Mouse (Mus musculus) hindbrain, postnatal 0 days (tissue): Measurements from ENCODE around the gene Desi1. TPM values are rescaled to one million over a fixed set of nuclear protein-coding genes. Genes with fewer than 3 reads are reported as not detected.

ENCODE experiments used
- ATAC-seq: fragments of 200-750 bp; cut with Nextera tagmentation; 2 replicates; pipeline ENCODE4 v1.8.0; 2017; ENCODE audit warnings: mild to moderate bottlenecking, moderate TSS enrichment, moderate library complexity
- DNase-seq: peaks from one replicate; pipeline ENCODE4 v3.0.0-alpha.2; 2015; ENCODE audit warnings: low spot score
- H3K27ac ChIP-seq: fragments of 300-500 bp; sonication (generic); 2 replicates; pipeline ENCODE4 v1.5.1; 2014; ENCODE audit warnings: mild to moderate bottlenecking
- H3K27me3 ChIP-seq: fragments of 300-500 bp; sonication (generic); 2 replicates; pipeline ENCODE4 v1.6.1; 2014; ENCODE audit warnings: low read length, mixed read lengths; ENCODE audit not compliant: insufficient read depth
- H3K36me3 ChIP-seq: fragments of 300-500 bp; sonication (generic); 2 replicates; pipeline ENCODE4 v1.6.1; 2014; ENCODE audit warnings: low read length, mixed read lengths; ENCODE audit not compliant: insufficient read depth
- H3K4me1 ChIP-seq: fragments of 300-500 bp; sonication (generic); 2 replicates; pipeline ENCODE4 v1.6.1; 2014; ENCODE audit warnings: antibody characterized with exemption, low read length, mixed read lengths; ENCODE audit not compliant: insufficient read depth
- H3K4me2 ChIP-seq: fragments of 300-500 bp; sonication (generic); 2 replicates; pipeline ENCODE4 v1.6.1; 2014; ENCODE audit warnings: low read depth, mild to moderate bottlenecking, low read length, moderate library complexity, mixed read lengths
- H3K4me3 ChIP-seq: fragments of 300-500 bp; sonication (generic); 2 replicates; pipeline ENCODE4 v1.5.1; 2014; ENCODE audit warnings: low read length
- H3K9ac ChIP-seq: fragments of 300-500 bp; sonication (generic); replicated peaks from 2 replicates; pipeline ENCODE4 v1.6.1; 2014; ENCODE audit warnings: mild to moderate bottlenecking, low read length, moderate library complexity, mixed read lengths
- H3K9me3 ChIP-seq: fragments of 300-500 bp; sonication (generic); 2 replicates; pipeline ENCODE4 v1.6.1; 2016; ENCODE audit warnings: low read length, mixed read lengths
- CTCF ChIP-seq: IDR thresholded peaks from 2 replicates; pipeline ENCODE4 v1.5.1; 2016; ENCODE audit warnings: antibody characterized with exemption, control low read depth, low read depth
- WGBS: fragments of 180-500 bp; shearing (Covaris S2); extraction: QIAGEN DNeasy Blood & Tissue Kit; methylation state at CpG from one replicate; pipeline ENCODE4 v1.1.7; 2014; 5-methylcytosine and 5-hydroxymethylcytosine counted together
- polyA plus RNA-seq: library from polyadenylated mRNA; unstranded; fragments of >200 nt; fragmentation: Nextera tagmentation; extraction: Ambion mirVana; gene quantifications from 2 replicates; pipeline ENCODE4 v1.2.1, GENCODE M21; 2015
- total RNA-seq: library from RNA; depleted of rRNA; stranded (reverse); fragments of >200 nt; gene quantifications from 2 replicates; pipeline ENCODE4 v1.2.3, GENCODE M21; 2014

Desi1 gene
- total and polyA plus RNA-seq, 2 experiments from 2014 or later: 29.9 to 45.3 TPM

GRCm38 (mm10) chr15:82040650-82041049 lies 7.0 kb upstream of the Desi1 start:
- no peak overlapping the region for H3K4me3 ChIP-seq
- no peaks in the 10 kb centered on the region for H3K27me3 ChIP-seq
- 93% methylated on average over 1 of the region's 1 CpGs for WGBS
- H3K36me3 ChIP-seq: peaks cover 45% of the 10 kb centered on the region
- TF ChIP-seq CTCF: peak; percentile 88
- peak; percentile 77 for ATAC-seq
- no peaks in the 10 kb centered on the region for H3K9me3 ChIP-seq
- H3K4me2 ChIP-seq: no peak overlapping the region
- H3K4me1 ChIP-seq: no peaks in the 10 kb centered on the region
- DNase-seq: peak; percentile 71
- no peak overlapping the region for H3K27ac ChIP-seq
- H3K9ac ChIP-seq: no peak overlapping the region

- H3K4me2 ChIP-seq: no peak overlapping the region
- H3K9me3 ChIP-seq: no peaks in the 10 kb centered on the region
- H3K4me1 ChIP-seq: no peaks in the 10 kb centered on the region
- no peak overlapping the region for H3K9ac ChIP-seq
- H3K4me3 ChIP-seq: no peak overlapping the region
- WGBS: 81% methylated on average over 12 of the region's 12 CpGs
- ATAC-seq (no peak), DNase-seq (peak; percentile 64)
- peaks cover 39% of the 10 kb centered on the region for H3K36me3 ChIP-seq
- TF ChIP-seq CTCF: peak; percentile 51
- no peaks in the 10 kb centered on the region for H3K27me3 ChIP-seq
- H3K27ac ChIP-seq: 0 out of 2 replicates have a peak overlapping the region, but pooled peaks have one; percentile 8
These were observed 2.4 kb upstream of the Desi1 start for GRCm38 (mm10) chr15:82035904-82036689.

- H3K27ac ChIP-seq: no peak overlapping the region
- no peaks in the 10 kb centered on the region for H3K27me3 ChIP-seq
- no peak for ATAC-seq
- H3K4me3 ChIP-seq: no peak overlapping the region
- no peaks in the 10 kb centered on the region for H3K4me1 ChIP-seq
- H3K4me2 ChIP-seq: no peak overlapping the region
- no peak overlapping the region for H3K9ac ChIP-seq
- WGBS: 86% methylated on average over 7 of the region's 7 CpGs
- TF ChIP-seq CTCF: no peak
- peaks cover 48% of the 10 kb centered on the region for H3K36me3 ChIP-seq
- H3K9me3 ChIP-seq: no peaks in the 10 kb centered on the region
- no peak for DNase-seq
These were observed 1.3 kb downstream of the Desi1 start for GRCm38 (mm10) chr15:82032386-82032785.

- Histone ChIP-seq H3K4me1 (no peaks in the 10 kb centered on the region), H3K27me3 (no peaks in the 10 kb centered on the region), H3K36me3 (peaks cover 65% of the 10 kb centered on the region), H3K9ac (no peak overlapping the region), H3K4me3 (no peak overlapping the region), H3K4me2 (no peak overlapping the region), H3K27ac (no peak overlapping the region), H3K9me3 (no peaks in the 10 kb centered on the region)
- WGBS: 91% methylated on average over 7 of the region's 7 CpGs
- TF ChIP-seq CTCF: no peak
- DNase-seq (no peak), ATAC-seq (no peak)
These were observed 5.9 kb downstream of the Desi1 start for GRCm38 (mm10) chr15:82027726-82028125.

GRCm38 (mm10) chr15:82027276-82027675 lies 6.4 kb downstream of the Desi1 start:
- H3K4me1 ChIP-seq: no peaks in the 10 kb centered on the region
- H3K36me3 ChIP-seq: peaks cover 68% of the 10 kb centered on the region
- no peak for TF ChIP-seq CTCF
- no peak for ATAC-seq
- no peak overlapping the region for H3K9ac ChIP-seq
- H3K9me3 ChIP-seq: no peaks in the 10 kb centered on the region
- 92% methylated on average over 7 of the region's 7 CpGs for WGBS
- no peak overlapping the region for H3K4me3 ChIP-seq
- H3K27ac ChIP-seq: no peak overlapping the region
- DNase-seq: no peak
- H3K4me2 ChIP-seq: no peak overlapping the region
- no peaks in the 10 kb centered on the region for H3K27me3 ChIP-seq

GRCm38 (mm10) chr15:82023965-82024635 lies 9.6 kb downstream of the Desi1 start:
- Histone ChIP-seq H3K36me3 (peaks cover 49% of the 10 kb centered on the region), H3K27me3 (no peaks in the 10 kb centered on the region), H3K4me1 (no peaks in the 10 kb centered on the region), H3K9ac (no peak overlapping the region), H3K4me2 (no peak overlapping the region), H3K27ac (no peak overlapping the region), H3K9me3 (no peaks in the 10 kb centered on the region), H3K4me3 (no peak overlapping the region)
- 93% methylated on average over 6 of the region's 6 CpGs for WGBS
- DNase-seq (no peak), ATAC-seq (no peak)
- TF ChIP-seq CTCF: no peak
